Mouse (Mus musculus) small intestine, adult 2 months (tissue): ENCODE measurements around the gene Ptch1. TPM values are rescaled to one million over a fixed set of nuclear protein-coding genes. Genes with fewer than 3 reads are reported as not detected.

Source experiments
- H3K27ac ChIP-seq: fragments of 200-500 bp; 2 replicates; pipeline ENCODE4 v1.5.1; 2012; ENCODE audit warnings: low read depth, low read length, control low read depth, inconsistent platforms; ENCODE audit not compliant: insufficient read depth
- H3K27me3 ChIP-seq: fragments of 200-500 bp; 2 replicates; pipeline ENCODE4 v1.6.1; 2012; ENCODE audit warnings: mild to moderate bottlenecking, moderate library complexity, low read length, inconsistent platforms; ENCODE audit not compliant: control insufficient read depth, insufficient read depth
- H3K36me3 ChIP-seq: fragments of 200-500 bp; 2 replicates; pipeline ENCODE4 v1.6.1; 2012; ENCODE audit warnings: mild to moderate bottlenecking, low read length, control low read depth, inconsistent platforms; ENCODE audit not compliant: control insufficient read depth, insufficient read depth
- H3K4me1 ChIP-seq: fragments of 200-500 bp; 2 replicates; pipeline ENCODE4 v1.6.1; 2012; ENCODE audit warnings: low read length, inconsistent platforms, mixed read lengths; ENCODE audit not compliant: control insufficient read depth, insufficient read depth, insufficient read length
- H3K4me3 ChIP-seq: fragments of 200-500 bp; 2 replicates; pipeline ENCODE4 v1.5.1; 2012; ENCODE audit warnings: low read depth, mild to moderate bottlenecking, control low read depth, inconsistent platforms, low read length, moderate library complexity
- CTCF ChIP-seq: fragments of 200-500 bp; IDR thresholded peaks from 2 replicates; pipeline ENCODE4 v1.5.1; 2012; ENCODE audit warnings: low read depth, mild to moderate bottlenecking, control low read depth, inconsistent platforms, low read length, moderate library complexity, mixed read lengths; ENCODE audit not compliant: insufficient replicate concordance, insufficient read length; ENCODE audit errors: extremely low read depth
- POLR2A ChIP-seq: fragments of 200-500 bp; IDR thresholded peaks from 2 replicates; pipeline ENCODE4 v1.6.1; 2012; ENCODE audit warnings: low read depth, mild to moderate bottlenecking, control low read depth, inconsistent platforms, low read length, moderate library complexity
- WGBS: fragments of 180-500 bp; shearing (Covaris S2); methylation state at CpG from one replicate; pipeline ENCODE4 v1.1.7; 2018; 5-methylcytosine and 5-hydroxymethylcytosine counted together
- polyA plus RNA-seq: library from polyadenylated mRNA; depleted of rRNA; stranded (reverse); fragments of >200 nt; gene quantifications from 2 replicates; pipeline ENCODE4 v1.2.3, GENCODE M21; 2012; rRNA removed

Gene Ptch1
- polyA plus RNA-seq, 1 experiment, result 20.5 TPM

DNA sequence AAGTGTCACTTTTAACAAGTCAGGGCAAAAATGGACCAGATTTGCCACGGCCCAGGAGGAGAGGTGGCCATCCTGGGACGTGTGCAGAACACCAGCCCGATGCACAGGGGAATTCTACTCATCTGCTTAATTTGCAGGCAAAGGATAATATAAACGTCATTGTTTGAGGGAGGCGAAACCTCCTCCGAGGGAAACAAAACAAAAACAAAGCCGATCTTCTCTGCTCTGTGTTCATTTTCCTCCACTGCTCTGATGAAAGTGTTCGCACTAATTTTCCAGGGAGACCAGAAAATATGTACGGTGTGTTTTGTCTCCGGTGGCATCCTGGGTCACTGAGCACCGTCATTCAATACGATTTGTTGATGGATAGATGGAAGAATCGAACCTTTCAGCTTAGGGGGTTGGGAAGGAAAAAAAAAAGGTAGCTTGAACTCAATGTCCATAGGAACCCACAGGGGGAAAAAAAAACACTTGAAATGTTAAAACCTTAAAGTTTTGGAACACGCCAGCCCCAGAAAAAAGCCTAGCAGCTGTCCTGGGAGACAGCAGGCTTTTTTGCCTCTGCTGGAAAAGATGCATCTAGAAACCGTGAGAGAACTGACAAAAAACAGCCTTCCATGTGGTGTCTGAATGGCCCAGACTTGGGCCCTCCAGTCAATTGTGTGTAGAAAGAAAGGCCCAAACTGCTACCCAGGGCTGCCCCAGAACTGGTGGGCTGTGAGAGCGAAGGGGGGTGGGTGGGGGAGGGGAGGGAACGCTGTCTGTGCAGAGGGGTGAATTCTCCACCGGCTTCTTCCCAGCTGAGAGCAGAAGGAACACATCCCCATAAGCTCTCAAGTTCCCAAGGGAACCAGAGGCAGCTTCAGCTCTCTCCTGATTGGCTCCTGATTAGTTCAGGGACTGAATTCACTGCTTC is 86.3 kb downstream of the Ptch1 start:
- Histone ChIP-seq H3K4me3 (no peak overlapping the region), H3K4me1 (no peaks in the 10 kb centered on the region), H3K27ac (no peak overlapping the region), H3K36me3 (no peaks in the 10 kb centered on the region), H3K27me3 (0 out of 2 replicates have a peak, but pooled peaks cover 4% of the 10 kb centered on the region)
- TF ChIP-seq POLR2A (no peak), CTCF (no peak)
- 56% methylated on average over 18 of the region's 18 CpGs for WGBS

DNA sequence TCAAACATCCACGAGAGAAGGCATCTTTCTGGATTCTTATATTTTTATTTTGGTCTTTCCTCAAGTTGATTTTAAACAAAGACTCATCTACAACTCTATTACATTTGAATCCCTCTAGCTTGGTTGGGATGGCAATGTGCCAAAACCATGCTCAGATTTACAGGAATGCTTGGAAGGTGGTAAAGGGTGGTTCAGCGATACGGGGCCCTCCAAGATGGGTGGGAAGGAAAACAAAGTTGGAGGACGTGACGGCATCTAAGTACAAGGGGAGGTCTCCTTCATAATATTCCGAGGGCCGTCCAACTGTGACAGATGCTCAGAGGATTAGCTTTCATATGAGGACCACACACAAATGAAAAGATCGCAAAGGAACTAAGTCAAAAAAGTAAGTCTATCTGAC is 98.0 kb downstream of the Ptch1 start:
- Histone ChIP-seq H3K4me3 (no peak overlapping the region), H3K4me1 (no peaks in the 10 kb centered on the region), H3K27ac (no peak overlapping the region), H3K27me3 (no peaks in the 10 kb centered on the region), H3K36me3 (no peaks in the 10 kb centered on the region)
- 74% methylated on average over 8 of the region's 8 CpGs for WGBS
- TF ChIP-seq POLR2A, result no peak
- TF ChIP-seq CTCF, result no peak

Other genes with a start within 250 kb of the Ptch1 start
- gene Fancc, start 76.3 kb downstream of the Ptch1 start, polyA plus RNA-seq, result 1.8 and 3.9 TPM in 2 replicates
- gene Ercc6l2, start 241.6 kb upstream of the Ptch1 start, polyA plus RNA-seq, result 0.98 and 1.3 TPM in 2 replicates